Mouse (Mus musculus): ENCODE data around the gene Ostm1. TPM values are rescaled to one million over a fixed set of nuclear protein-coding genes. Genes with fewer than 3 reads are reported as not detected.

Gene Ostm1
- 7.5 and 13.0 TPM in 2 replicates for polyA plus RNA-seq (2012; ENCODE audit: insufficient read depth, low replicate concordance)

DNA sequence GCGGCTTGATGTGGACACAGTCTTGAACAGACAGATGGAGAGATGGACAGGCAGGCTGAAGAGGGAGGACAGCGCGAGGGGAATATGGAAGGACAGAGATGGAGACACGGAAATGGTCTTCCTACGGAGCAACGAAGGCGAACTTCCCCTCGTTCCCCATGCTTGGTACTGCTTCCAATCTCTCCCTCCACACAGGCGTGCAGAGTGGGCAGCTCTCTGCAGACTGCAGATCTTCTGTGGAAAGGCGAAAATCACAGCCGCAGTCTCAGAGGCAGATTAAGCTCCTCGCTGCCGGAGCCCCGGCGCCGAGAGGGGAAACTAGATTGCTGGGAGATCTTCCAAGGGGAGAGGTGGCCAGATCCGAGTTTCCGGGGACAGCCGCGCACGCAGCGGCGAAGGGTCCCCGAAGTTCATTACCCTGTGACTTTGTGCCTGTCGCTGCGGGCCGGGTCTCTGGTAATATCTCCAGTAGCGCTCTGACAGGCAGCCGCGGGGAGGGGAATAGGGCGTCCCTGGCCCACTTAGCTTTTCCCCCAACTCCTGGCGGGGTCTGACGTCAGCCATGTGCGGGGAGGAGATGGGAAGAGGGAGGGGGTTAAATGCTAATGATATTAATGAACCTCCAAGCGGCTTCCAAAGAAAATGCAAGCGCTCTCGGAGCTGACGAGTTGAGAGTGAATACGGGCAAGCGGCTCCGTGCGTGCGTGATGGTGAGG lies at the start of gene Ostm1, which contains the start of gene Nr2e1:
Gene Ostm1 (plus strand): TSS at position 666 of the 716 bp plus-strand sequence.
Gene Nr2e1 (minus strand): TSS at position 476 of the 716 bp plus-strand sequence.
- peaks cover 61% of the 10 kb centered on the region for H3K4me1 ChIP-seq
- H3K27me3 ChIP-seq (replicated peaks) = peaks cover 98% of the 10 kb centered on the region
- H3K36me3 ChIP-seq (replicated peaks; ENCODE audit: low read length) = no peaks in the 10 kb centered on the region
- TF ChIP-seq FLI1 (IDR thresholded peaks at IDR 0.05; ENCODE audit: low read length) (no peak), GATA1 (IDR thresholded peaks at IDR 0.05; ENCODE audit: borderline replicate concordance, low read length) (no peak)
- H3K9me3 ChIP-seq = peaks cover 9% of the 10 kb centered on the region
- H3K4me3 ChIP-seq (replicated peaks) = peak within 1 kb of the TSS; percentile 64

DNA sequence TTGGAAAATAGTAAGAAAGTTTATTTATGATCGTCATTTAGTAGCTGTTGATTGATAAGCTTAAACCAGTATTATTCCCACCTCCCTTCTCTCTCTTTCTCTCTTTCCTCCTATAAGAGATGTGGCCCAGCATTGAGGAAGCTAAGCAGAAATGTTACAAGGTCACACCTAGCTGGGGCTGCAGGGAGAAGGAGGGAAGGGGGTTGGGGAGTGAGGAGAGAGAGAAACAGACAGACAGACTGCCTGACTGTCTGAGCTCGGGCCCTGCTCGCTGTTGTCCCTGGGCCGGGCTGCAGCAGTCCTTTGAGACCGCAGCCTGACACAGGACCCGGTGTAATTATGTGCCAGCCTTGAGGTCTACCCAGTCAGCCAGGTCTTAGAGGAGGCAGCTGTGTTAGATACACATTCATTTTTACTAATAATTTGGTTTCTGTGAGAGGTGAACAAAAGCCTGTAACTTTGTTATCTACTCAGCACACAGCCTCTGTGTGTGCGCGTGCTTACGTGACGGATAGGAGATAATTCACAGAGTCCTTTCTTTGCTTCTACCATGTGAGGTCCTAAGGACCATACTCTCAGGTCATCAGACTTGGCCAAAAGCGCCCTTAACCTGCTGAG lies 49.7 kb upstream of the Ostm1 start:
- no peak overlapping the region for H3K4me3 ChIP-seq (replicated peaks)
- H3K36me3 ChIP-seq (replicated peaks; ENCODE audit: low read length) = peaks cover 87% of the 10 kb centered on the region
- H3K9me3 ChIP-seq = no peaks in the 10 kb centered on the region
- peaks cover 49% of the 10 kb centered on the region for H3K4me1 ChIP-seq
- no peaks in the 10 kb centered on the region for H3K27me3 ChIP-seq (replicated peaks)
- no peak for TF ChIP-seq FLI1 (IDR thresholded peaks at IDR 0.05; ENCODE audit: low read length)
- no peak for TF ChIP-seq GATA1 (IDR thresholded peaks at IDR 0.05; ENCODE audit: borderline replicate concordance, low read length)

DNA sequence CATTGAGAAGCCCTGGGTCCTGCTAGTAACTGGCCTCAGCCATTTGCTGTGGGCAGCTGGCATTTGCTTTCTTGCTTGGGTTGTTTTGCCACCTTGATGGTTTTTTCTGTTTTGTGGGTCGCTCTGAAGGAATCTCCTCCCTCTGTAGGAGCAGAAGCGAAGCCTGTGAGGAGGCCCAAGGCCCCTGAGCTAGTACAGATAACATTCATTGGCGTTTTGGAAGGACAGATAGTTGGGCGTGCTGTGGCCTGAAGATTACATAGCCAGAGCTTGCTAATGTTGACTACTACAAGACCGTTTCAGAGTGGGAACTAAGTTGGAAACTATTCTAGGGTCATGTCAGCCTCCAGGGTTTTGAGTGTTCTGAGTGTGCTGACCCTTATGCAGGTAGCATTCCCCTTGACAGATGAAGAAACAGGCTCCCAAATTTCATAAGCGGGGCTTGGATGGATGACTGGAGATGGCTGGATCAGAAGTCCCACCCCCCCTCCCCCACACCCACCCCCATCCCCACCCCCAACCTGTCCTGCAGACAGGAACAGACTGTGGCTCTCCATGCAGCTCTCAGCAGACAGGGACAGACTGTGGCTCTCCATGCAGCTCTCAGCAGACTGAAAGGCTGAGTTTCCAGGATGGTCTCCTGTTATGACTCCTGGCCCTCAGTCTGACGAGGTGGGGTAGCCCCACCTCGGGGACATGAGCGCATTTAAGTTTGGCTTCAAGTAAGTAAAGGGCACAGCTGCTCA lies 45.9 kb upstream of the Ostm1 start:
- Histone ChIP-seq H3K36me3 (replicated peaks; ENCODE audit: low read length) (peaks cover 58% of the 10 kb centered on the region), H3K4me1 (peaks cover 25% of the 10 kb centered on the region), H3K27me3 (replicated peaks) (peaks cover 10% of the 10 kb centered on the region), H3K4me3 (replicated peaks) (no peak overlapping the region), H3K9me3 (no peaks in the 10 kb centered on the region)
- no peak for TF ChIP-seq FLI1 (IDR thresholded peaks at IDR 0.05; ENCODE audit: low read length)
- TF ChIP-seq GATA1 (IDR thresholded peaks at IDR 0.05; ENCODE audit: borderline replicate concordance, low read length) = no peak

DNA sequence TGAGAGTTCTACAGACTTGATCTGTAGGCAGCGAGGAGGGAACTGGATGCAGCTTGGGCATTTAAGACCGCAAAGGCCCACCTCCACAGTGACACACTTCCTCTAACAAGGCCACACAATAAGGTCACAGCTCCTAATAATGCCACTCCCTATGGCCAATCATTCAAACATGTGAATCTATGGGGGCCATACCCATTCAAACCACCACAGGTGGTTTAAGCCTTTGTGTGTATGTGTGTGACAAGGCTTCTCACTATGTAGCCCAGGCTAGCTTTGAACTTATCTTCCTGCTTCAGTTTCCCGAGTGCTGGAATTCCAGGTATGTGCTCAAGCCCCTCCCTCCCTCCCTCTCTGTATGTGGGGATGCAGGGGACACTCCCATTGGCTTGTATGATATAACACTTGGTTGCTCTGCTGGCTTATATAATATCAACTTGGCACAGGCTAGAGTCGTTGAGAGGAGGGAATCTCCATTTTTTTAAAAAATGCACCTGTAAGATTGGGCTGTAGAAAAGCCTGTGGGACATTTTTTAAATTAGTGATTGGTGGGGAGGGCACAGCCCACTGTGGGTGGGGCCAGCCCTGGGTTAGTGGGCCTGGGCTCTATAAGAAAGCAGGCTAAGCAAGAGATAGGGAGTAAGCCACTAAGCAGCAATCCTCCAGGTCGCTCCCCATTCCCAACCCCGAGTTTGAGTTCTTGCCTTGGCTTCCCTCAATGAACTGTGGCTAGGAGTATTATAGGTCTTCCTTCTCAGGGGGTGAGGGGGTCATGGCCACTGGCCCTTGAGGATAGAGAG lies 37.7 kb upstream of the Ostm1 start:
- Histone ChIP-seq H3K36me3 (replicated peaks; ENCODE audit: low read length) (no peaks in the 10 kb centered on the region), H3K9me3 (peaks cover 5% of the 10 kb centered on the region), H3K4me3 (replicated peaks) (no peak overlapping the region), H3K4me1 (0 out of 2 replicates have a peak, but pooled peaks cover 6% of the 10 kb centered on the region), H3K27me3 (replicated peaks) (peaks cover 43% of the 10 kb centered on the region)
- TF ChIP-seq FLI1 (IDR thresholded peaks at IDR 0.05; ENCODE audit: low read length) = no peak
- no peak for TF ChIP-seq GATA1 (IDR thresholded peaks at IDR 0.05; ENCODE audit: borderline replicate concordance, low read length)

DNA sequence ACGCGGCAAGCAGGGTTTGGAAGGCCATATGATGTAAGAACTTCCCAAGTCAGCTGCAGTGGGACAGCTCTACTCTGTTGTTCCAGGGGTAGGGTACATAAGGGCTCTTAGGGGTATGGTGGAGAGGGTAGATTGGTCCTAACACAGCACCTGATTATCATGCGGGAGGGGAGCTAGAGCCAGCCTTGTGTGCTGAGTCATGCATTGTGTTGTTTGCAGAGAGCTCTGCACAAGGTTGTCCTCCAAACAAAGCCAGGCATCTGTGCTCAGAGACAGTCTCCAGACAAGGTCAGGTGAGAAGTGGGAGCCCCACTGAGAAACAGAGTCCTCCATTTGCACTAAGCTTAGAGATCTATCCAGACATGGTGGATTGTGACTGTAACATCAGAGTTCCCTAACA lies 37.1 kb upstream of the Ostm1 start:
- H3K36me3 ChIP-seq (replicated peaks; ENCODE audit: low read length) = no peaks in the 10 kb centered on the region
- H3K9me3 ChIP-seq = peaks cover 8% of the 10 kb centered on the region
- peaks cover 44% of the 10 kb centered on the region for H3K27me3 ChIP-seq (replicated peaks)
- H3K4me3 ChIP-seq (replicated peaks) = no peak overlapping the region
- 0 out of 2 replicates have a peak, but pooled peaks cover 6% of the 10 kb centered on the region for H3K4me1 ChIP-seq
- no peak for TF ChIP-seq FLI1 (IDR thresholded peaks at IDR 0.05; ENCODE audit: low read length)
- TF ChIP-seq GATA1 (IDR thresholded peaks at IDR 0.05; ENCODE audit: borderline replicate concordance, low read length) = no peak

DNA sequence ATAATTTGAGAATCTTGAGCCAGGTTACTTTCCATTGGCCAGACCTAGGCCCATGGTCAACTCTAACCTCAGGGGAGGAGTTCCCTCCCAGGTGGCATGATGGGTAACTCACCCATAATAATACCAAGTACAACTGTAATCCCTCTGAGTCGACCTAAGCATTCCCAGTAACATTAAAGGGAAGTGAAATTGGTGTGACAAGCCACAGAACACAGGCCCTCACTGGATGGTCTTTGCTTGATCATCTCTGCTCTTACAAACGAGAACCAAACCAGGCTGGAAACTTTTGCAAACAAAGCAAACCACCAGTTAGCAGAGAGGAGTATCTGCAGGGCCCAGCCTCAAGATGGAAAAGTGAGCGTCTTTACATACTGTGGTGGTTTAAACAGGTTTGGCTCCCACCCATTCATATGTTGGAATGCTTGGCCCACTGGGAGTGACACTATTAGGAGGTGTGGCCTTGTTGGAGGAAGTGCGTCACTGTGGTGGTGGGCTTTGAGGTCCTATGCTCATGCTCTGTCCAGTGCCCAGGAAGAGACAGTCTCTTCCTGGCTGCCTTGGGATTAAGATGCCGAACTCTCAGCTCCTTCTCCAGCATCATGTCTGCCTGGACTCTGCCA lies 23.9 kb upstream of the Ostm1 start:
- TF ChIP-seq GATA1 (IDR thresholded peaks at IDR 0.05; ENCODE audit: borderline replicate concordance, low read length) = no peak
- TF ChIP-seq FLI1 (IDR thresholded peaks at IDR 0.05; ENCODE audit: low read length) = no peak
- Histone ChIP-seq H3K4me1 (peaks cover 4% of the 10 kb centered on the region), H3K36me3 (replicated peaks; ENCODE audit: low read length) (no peaks in the 10 kb centered on the region), H3K4me3 (replicated peaks) (no peak overlapping the region), H3K27me3 (replicated peaks) (peaks cover 70% of the 10 kb centered on the region), H3K9me3 (peaks cover 14% of the 10 kb centered on the region)

DNA sequence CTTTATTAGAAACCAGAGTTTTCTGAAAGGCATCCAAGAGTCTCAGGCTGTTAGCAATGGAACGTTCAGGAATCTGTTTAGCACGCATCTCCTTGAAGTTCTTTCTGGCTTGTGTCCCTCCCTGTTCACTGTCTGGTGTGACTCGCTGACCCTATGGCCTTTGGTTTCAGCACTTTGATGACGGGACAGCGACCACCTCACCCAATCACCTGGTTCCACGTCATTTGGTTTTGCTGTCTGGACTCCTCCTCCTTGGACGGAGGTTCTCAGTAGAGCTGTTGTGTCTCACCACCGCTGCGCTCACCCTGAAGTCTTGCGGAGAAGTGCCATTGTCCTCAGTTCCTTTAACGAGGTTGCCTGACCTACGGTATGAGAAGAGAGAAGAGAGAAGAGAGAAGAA lies 21.4 kb upstream of the Ostm1 start:
- H3K36me3 ChIP-seq (replicated peaks; ENCODE audit: low read length) = no peaks in the 10 kb centered on the region
- peaks cover 78% of the 10 kb centered on the region for H3K27me3 ChIP-seq (replicated peaks)
- H3K9me3 ChIP-seq = peaks cover 14% of the 10 kb centered on the region; the same call in 1 of the 2 replicates
- TF ChIP-seq GATA1 (IDR thresholded peaks at IDR 0.05; ENCODE audit: borderline replicate concordance, low read length) (no peak), FLI1 (IDR thresholded peaks at IDR 0.05; ENCODE audit: low read length) (no peak)
- peaks cover 4% of the 10 kb centered on the region for H3K4me1 ChIP-seq
- H3K4me3 ChIP-seq (replicated peaks) = peak overlapping the region; percentile 47

DNA sequence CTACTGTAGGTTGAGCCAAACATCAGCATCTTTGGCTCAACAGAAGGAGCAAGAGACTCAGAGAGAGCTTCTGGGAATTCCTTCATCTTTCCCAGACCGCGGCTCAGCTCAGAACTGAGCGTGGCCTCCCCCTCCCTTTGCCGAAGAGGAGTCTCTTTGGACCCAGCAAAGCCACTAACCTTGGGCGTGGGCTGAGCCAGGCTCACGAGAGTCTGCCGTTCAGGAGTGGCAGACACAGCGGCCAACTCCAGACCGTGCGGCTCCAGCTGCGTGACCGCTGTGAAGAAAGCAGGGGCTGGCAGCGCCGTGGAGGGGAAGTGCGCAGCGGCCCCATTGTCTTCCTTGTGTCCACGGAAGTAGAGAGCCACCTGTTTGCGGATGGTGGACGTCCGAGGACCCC lies 11.1 kb upstream of the Ostm1 start:
- no peaks in the 10 kb centered on the region for H3K36me3 ChIP-seq (replicated peaks; ENCODE audit: low read length)
- H3K27me3 ChIP-seq (replicated peaks) = peaks cover 84% of the 10 kb centered on the region
- H3K4me3 ChIP-seq (replicated peaks) = peak overlapping the region; percentile 43
- H3K9me3 ChIP-seq = peaks cover 18% of the 10 kb centered on the region; the same call in 1 of the 2 replicates
- H3K4me1 ChIP-seq = peaks cover 16% of the 10 kb centered on the region
- TF ChIP-seq FLI1 (IDR thresholded peaks at IDR 0.05; ENCODE audit: low read length) (no peak), GATA1 (IDR thresholded peaks at IDR 0.05; ENCODE audit: borderline replicate concordance, low read length) (no peak)

DNA sequence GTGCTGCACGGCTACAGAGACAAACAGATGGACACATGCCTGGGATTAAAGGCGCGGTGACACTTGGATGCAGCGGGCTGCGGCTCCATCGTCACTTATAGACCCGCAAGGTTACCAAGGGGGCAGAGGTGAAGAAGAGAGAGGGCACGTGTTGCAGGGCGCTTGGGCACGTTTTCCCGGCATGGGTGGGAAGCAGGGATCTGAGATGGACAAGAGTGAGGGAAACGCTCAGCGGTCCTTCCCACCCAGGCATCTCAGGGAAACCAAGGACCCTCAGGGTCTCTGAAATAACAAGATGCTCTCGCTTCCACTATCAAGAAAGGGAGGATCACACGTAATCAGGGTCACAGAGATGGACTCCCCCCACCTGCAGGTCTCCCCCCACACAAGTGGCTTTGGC lies 10.7 kb upstream of the Ostm1 start:
- no peaks in the 10 kb centered on the region for H3K36me3 ChIP-seq (replicated peaks; ENCODE audit: low read length)
- H3K9me3 ChIP-seq = peaks cover 19% of the 10 kb centered on the region; the same call in 1 of the 2 replicates
- peaks cover 19% of the 10 kb centered on the region for H3K4me1 ChIP-seq
- TF ChIP-seq GATA1 (IDR thresholded peaks at IDR 0.05; ENCODE audit: borderline replicate concordance, low read length) (no peak), FLI1 (IDR thresholded peaks at IDR 0.05; ENCODE audit: low read length) (no peak)
- H3K27me3 ChIP-seq (replicated peaks) = peaks cover 86% of the 10 kb centered on the region
- peak overlapping the region; percentile 43 for H3K4me3 ChIP-seq (replicated peaks)
